Mouse (Mus musculus) brown adipose tissue, adult 24 weeks (tissue): Measurements from ENCODE around the gene Tk1. TPM values are rescaled to one million over a fixed set of nuclear protein-coding genes. Genes with fewer than 3 reads are reported as not detected.
A peak's percentile ranks its signal among the peaks of the same experiment; 100 is the strongest.

Source experiments
- H3K27ac ChIP-seq: fragments of 200-500 bp; replicated peaks from 2 replicates; pipeline ENCODE4 v1.5.1; 2012; ENCODE audit warnings: low read depth, mild to moderate bottlenecking, low read length
- H3K4me1 ChIP-seq: fragments of 200-500 bp; 2 replicates; pipeline ENCODE4 v1.6.1; 2012; ENCODE audit warnings: low read length, mixed read lengths; ENCODE audit not compliant: control insufficient read depth, insufficient read depth, insufficient read length
- H3K4me3 ChIP-seq: fragments of 200-500 bp; 2 replicates; pipeline ENCODE4 v1.5.1; 2012; ENCODE audit warnings: low read depth, mild to moderate bottlenecking, low read length, moderate library complexity; ENCODE audit not compliant: insufficient read depth
- polyA plus RNA-seq: library from polyadenylated mRNA; stranded (reverse); fragments of >200 nt; gene quantifications from 2 replicates; pipeline ENCODE4 v1.2.4, GENCODE M21; 2012; ENCODE audit not compliant: missing spikeins, insufficient read depth, insufficient read length

The Tk1 gene
- polyA plus RNA-seq, 1 experiment, result not detected

- Histone ChIP-seq H3K27ac (no peak overlapping the region), H3K4me3 (no peak overlapping the region), H3K4me1 (no peaks in the 10 kb centered on the region)
Observed at GRCm38 (mm10) chr11:117855360-117855759, 29.5 kb upstream of the Tk1 start.

GRCm38 (mm10) chr11:117854241-117854640 lies 28.3 kb upstream of the Tk1 start:
- Histone ChIP-seq H3K4me1 (no peaks in the 10 kb centered on the region), H3K27ac (no peak overlapping the region), H3K4me3 (no peak overlapping the region)

GRCm38 (mm10) chr11:117852875-117853274 lies 27.0 kb upstream of the Tk1 start:
- no peaks in the 10 kb centered on the region for H3K4me1 ChIP-seq
- no peak overlapping the region for H3K4me3 ChIP-seq

GRCm38 (mm10) chr11:117848985-117849671 lies 23.2 kb upstream of the Tk1 start, which contains the start of gene Birc5:
Birc5 (plus strand) TSS chr11:117849251.
- no peaks in the 10 kb centered on the region; the same call in 1 of the 2 replicates for H3K4me1 ChIP-seq
- peak within 1 kb of the TSS; percentile 92 for H3K4me3 ChIP-seq
- H3K27ac ChIP-seq, result peak within 1 kb of the TSS; percentile 71

More at GRCm38 (mm10) chr11:117852875-117853274, 27.0 kb upstream of the Tk1 start:
- H3K27ac ChIP-seq, result no peak overlapping the region

- H3K4me1 ChIP-seq, result no peaks in the 10 kb centered on the region; the same call in 1 of the 2 replicates
- H3K4me3 ChIP-seq, result peak overlapping the region; percentile 92
- peak overlapping the region; percentile 71 for H3K27ac ChIP-seq
Observed at GRCm38 (mm10) chr11:117848271-117848984, 22.5 kb upstream of the Tk1 start.

GRCm38 (mm10) chr11:117847593-117848215 lies 21.8 kb upstream of the Tk1 start:
- Histone ChIP-seq H3K4me3 (peak overlapping the region; percentile 92), H3K4me1 (no peaks in the 10 kb centered on the region; the same call in 1 of the 2 replicates), H3K27ac (peak overlapping the region; percentile 71)

- Histone ChIP-seq H3K4me3 (no peak overlapping the region), H3K4me1 (no peaks in the 10 kb centered on the region; the same call in 1 of the 2 replicates), H3K27ac (no peak overlapping the region)
Observed at GRCm38 (mm10) chr11:117846640-117847039, 20.7 kb upstream of the Tk1 start.

- no peak overlapping the region for H3K27ac ChIP-seq
- H3K4me3 ChIP-seq, result no peak overlapping the region
Observed at GRCm38 (mm10) chr11:117845651-117846050, 19.8 kb upstream of the Tk1 start.

GRCm38 (mm10) chr11:117844997-117845396 lies 19.1 kb upstream of the Tk1 start:
- Histone ChIP-seq H3K4me3 (no peak overlapping the region), H3K4me1 (no peaks in the 10 kb centered on the region; the same call in 1 of the 2 replicates), H3K27ac (no peak overlapping the region)

More at GRCm38 (mm10) chr11:117845651-117846050, 19.8 kb upstream of the Tk1 start:
- no peaks in the 10 kb centered on the region; the same call in 1 of the 2 replicates for H3K4me1 ChIP-seq

- no peak overlapping the region for H3K4me3 ChIP-seq
- H3K4me1 ChIP-seq, result no peaks in the 10 kb centered on the region; the same call in 1 of the 2 replicates
Observed at GRCm38 (mm10) chr11:117843434-117843833, 17.5 kb upstream of the Tk1 start.

GRCm38 (mm10) chr11:117840910-117841309 lies 15.0 kb upstream of the Tk1 start:
- H3K4me3 ChIP-seq, result no peak overlapping the region
- no peak overlapping the region for H3K27ac ChIP-seq
- H3K4me1 ChIP-seq, result no peaks in the 10 kb centered on the region

More at GRCm38 (mm10) chr11:117843434-117843833, 17.5 kb upstream of the Tk1 start:
- no peak overlapping the region for H3K27ac ChIP-seq

- Histone ChIP-seq H3K4me3 (no peak overlapping the region), H3K27ac (no peak overlapping the region), H3K4me1 (no peaks in the 10 kb centered on the region)
Observed at GRCm38 (mm10) chr11:117839021-117839420, 13.1 kb upstream of the Tk1 start.

GRCm38 (mm10) chr11:117838572-117838971 lies 12.7 kb upstream of the Tk1 start:
- H3K27ac ChIP-seq, result no peak overlapping the region
- H3K4me3 ChIP-seq, result no peak overlapping the region
- H3K4me1 ChIP-seq, result no peaks in the 10 kb centered on the region

- H3K27ac ChIP-seq, result no peak overlapping the region
- peak overlapping the region; percentile 44 for H3K4me3 ChIP-seq
- peaks cover 4% of the 10 kb centered on the region; the same call in 1 of the 2 replicates for H3K4me1 ChIP-seq
Observed at GRCm38 (mm10) chr11:117836306-117836705, 10.4 kb upstream of the Tk1 start.

- Histone ChIP-seq H3K27ac (no peak overlapping the region), H3K4me1 (peaks cover 17% of the 10 kb centered on the region), H3K4me3 (no peak overlapping the region)
Observed at GRCm38 (mm10) chr11:117834086-117834485, 8.2 kb upstream of the Tk1 start.
